Mouse (Mus musculus) lung, postnatal 25 days (tissue): ENCODE data around the gene Zbtb25.

Experiments used
- DNase-seq: peaks from one replicate; pipeline ENCODE4 v3.0.0; 2022; ENCODE audit warnings: low spot score

The Zbtb25 gene

GRCm38 (mm10) chr12:76297830-76298229, 71.6 kb downstream of the Zbtb25 start:
- DNase-seq = no peak
